Mouse (Mus musculus) hindbrain, embryonic 11.5 days (tissue): ENCODE results near the gene Psip1. TPM values are rescaled to one million over a fixed set of nuclear protein-coding genes. Genes with fewer than 3 reads are reported as not detected.

ENCODE experiments used
- polyA plus RNA-seq: library from polyadenylated mRNA; unstranded; fragments of >200 nt; fragmentation: Nextera tagmentation; extraction: Ambion mirVana; gene quantifications from 2 replicates; pipeline ENCODE4 v1.2.1, GENCODE M21; 2014

Gene Psip1
- polyA plus RNA-seq, 1 experiment from 2014 or later: 400 TPM

Other genes starting within 250 kb of the Psip1 start
- 1.8 and 2.9 TPM in 2 replicates for gene Ttc39b, start 162.2 kb downstream of the Psip1 start, polyA plus RNA-seq
- gene Snapc3, start 68.7 kb downstream of the Psip1 start, polyA plus RNA-seq: 85.2 and 95.0 TPM in 2 replicates
- gene Ccdc171, start 39.1 kb upstream of the Psip1 start, polyA plus RNA-seq: 3.8 and 4.5 TPM in 2 replicates